Mouse (Mus musculus) gastrocnemius, adult 8-10 months (tissue): ENCODE data around the gene Tmbim7. TPM values are rescaled to one million over a fixed set of nuclear protein-coding genes. Genes with fewer than 3 reads are reported as not detected.

Experiments used
- DNase-seq, 2 experiments: peaks; one replicate each; pipeline ENCODE4 v3.0.0; 2022; ENCODE audit warnings: low spot score in 2 of 2
- microRNA-seq: library from miRNA; unstranded; fragments of <30 nt; microRNA quantifications from one replicate; pipeline ENCODE4 v1.2.0, GENCODE M21; 2022
- total RNA-seq, 4 experiments: library from RNA; stranded (reverse); gene quantifications; 2 replicates each; pipeline ENCODE4 v1.2.4; 2022

Gene Tmbim7
- total RNA-seq, 4 experiments from 2014 or later = not detected

- DNase-seq = no peak
Measured at GRCm38 (mm10) chr5:3665225-3665624, 14.2 kb downstream of the Tmbim7 start.

- no peak for DNase-seq
Measured at GRCm38 (mm10) chr5:3666585-3666984, 15.6 kb downstream of the Tmbim7 start.

- no peak for DNase-seq
Measured at GRCm38 (mm10) chr5:3669938-3670554, 19.1 kb downstream of the Tmbim7 start.

GRCm38 (mm10) chr5:3688298-3688697, 37.3 kb downstream of the Tmbim7 start:
- DNase-seq = no peak

DNA sequence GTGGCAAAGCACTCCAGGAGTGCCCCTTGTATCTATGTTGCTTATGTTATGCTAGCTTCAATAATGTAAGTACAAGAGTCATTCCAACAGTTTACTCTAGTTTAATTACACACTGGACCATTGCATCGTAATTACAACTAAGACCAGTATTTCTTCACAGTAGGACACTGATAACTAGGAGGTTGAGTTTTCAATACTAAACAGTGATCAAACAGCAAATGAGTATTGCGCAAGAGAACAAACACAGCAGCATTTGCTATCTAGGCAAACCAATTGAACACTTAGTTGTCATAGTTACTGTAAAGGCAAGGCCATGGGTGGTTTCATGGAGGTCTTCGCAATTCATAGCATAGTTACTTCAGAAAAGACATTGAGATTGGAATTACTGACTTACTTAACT, 40.3 kb downstream of the Tmbim7 start:
- DNase-seq = no peak

DNA sequence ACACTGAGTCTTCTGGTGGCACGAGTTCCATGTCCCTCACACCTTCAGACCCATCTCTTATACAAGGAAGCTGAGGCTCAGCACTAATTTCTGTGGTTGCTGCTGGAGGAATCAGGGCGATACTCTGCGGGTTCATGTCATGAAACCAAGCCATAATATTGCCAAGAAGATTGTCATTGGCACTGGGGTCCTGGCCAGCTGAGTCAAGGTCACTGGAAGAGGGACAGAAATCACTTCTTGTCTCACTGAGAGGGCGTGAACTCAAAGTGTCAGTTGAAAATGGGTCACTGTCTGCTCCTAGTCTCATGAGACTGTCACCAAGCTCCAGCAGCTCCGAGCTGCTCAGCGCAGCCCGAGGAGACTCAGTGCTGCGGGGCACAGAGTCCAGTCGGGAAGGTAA, 42.0 kb downstream of the Tmbim7 start:
- no peak for DNase-seq

DNA sequence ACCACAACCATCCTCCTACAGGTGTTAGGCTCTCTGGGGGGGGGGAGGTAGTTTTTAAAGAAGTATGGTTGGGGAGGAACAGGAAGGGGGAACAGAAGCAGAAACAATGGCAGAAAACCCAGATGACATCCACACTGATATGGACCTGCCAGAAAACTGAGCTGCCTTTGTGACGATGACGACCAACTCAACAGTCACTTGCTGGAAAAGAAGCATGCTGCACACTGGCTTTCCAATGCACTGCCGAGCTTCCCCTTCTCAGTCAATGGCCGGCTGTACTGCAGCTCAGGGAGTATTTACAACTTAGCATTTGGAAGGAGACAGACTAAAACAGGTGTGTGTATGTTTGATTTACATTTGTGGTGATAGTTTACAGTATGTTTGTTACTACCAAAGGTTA, 44.2 kb downstream of the Tmbim7 start:
- DNase-seq = no peak

- no peak for DNase-seq
Measured at GRCm38 (mm10) chr5:3696031-3696430, 45.0 kb downstream of the Tmbim7 start.

- DNase-seq = no peak
Measured at GRCm38 (mm10) chr5:3700025-3700424, 49.0 kb downstream of the Tmbim7 start.

GRCm38 (mm10) chr5:3702180-3702579, 51.2 kb downstream of the Tmbim7 start:
- DNase-seq = no peak

DNA sequence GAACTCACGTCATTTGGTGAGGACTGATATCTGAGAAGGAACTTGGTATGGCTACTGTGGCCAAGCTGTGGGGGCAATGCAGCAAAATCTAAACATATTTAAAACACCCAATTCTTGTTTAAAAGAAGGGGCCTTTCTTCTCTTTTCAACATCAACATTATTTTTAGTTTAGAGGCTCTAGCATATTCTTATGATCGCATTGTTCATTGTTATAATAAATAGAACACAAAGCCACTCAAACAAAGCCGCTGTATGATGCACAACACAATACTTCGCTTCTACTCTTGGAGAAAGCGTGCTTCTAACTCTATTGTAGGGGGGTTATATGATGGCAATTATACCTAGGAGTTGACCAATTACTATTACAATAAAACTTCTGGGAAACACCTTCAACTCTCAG, 64.8 kb downstream of the Tmbim7 start:
- DNase-seq = no peak

GRCm38 (mm10) chr5:3719371-3719770, 68.4 kb downstream of the Tmbim7 start:
- no peak for DNase-seq

- no peak for DNase-seq
Measured at GRCm38 (mm10) chr5:3722873-3723272, 71.9 kb downstream of the Tmbim7 start.

GRCm38 (mm10) chr5:3723415-3723814, 72.4 kb downstream of the Tmbim7 start:
- DNase-seq = no peak

DNA sequence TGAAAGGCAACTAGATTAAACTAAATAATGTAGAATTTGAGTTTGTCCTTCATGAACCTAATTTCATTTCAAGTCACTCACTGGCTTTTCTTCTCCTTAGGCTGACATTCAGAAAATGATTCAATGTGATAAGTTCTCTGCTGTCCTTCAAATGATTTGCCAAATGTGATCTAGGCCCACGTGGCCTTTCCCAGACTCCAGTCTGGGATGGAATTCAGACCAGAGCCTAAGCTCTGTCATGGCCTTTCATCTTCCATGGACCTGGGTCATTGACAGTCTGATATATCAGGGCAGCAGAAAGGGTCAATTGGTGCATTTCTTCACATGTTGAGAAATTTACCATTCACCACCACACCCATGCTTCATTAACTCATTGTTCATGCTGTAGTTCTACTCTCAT, 74.5 kb downstream of the Tmbim7 start:
- DNase-seq = no peak

- no peak for DNase-seq
Measured at GRCm38 (mm10) chr5:3728820-3729219, 77.8 kb downstream of the Tmbim7 start.

Small RNAs within 50 kb of the gene (microRNA-seq; reads per million reads assigned to microRNA genes)
- gene Gm22926 (not detected), gene Gm26238 (not detected)

Other genes with a start within 250 kb of the Tmbim7 start
- 10 to 100 TPM; 10.4 to 12.6 (median 10.5) TPM for gene Fam133b, start 107.3 kb upstream of the Tmbim7 start, total RNA-seq
- 1 to 10 TPM; 1.9 to 5.3 (median 2.7) TPM for gene 1700109H08Rik, start 79.6 kb upstream of the Tmbim7 start, total RNA-seq
- gene Pex1, start 55.1 kb upstream of the Tmbim7 start, total RNA-seq = 1 to 10 TPM; 4.6 to 8.1 (median 7.1) TPM
- gene Rbm48, start 54.6 kb upstream of the Tmbim7 start, total RNA-seq = 1 to 10 TPM; 5.2 to 9.2 (median 7.6) TPM
- gene Gatad1, start 6.0 kb downstream of the Tmbim7 start, total RNA-seq = 10 to 100 TPM; 76.7 to 91.0 (median 88.0) TPM
- gene Ankib1, start 151.7 kb downstream of the Tmbim7 start, total RNA-seq = 10 to 100 TPM; 17.7 to 21.2 (median 18.3) TPM
- gene Krit1, start 152.0 kb downstream of the Tmbim7 start, total RNA-seq = 10 to 100 TPM; 11.4 to 16.0 (median 12.7) TPM
- gene Lrrd1, start 194.0 kb downstream of the Tmbim7 start, total RNA-seq = not detected
- gene Mterf1a, start 242.8 kb downstream of the Tmbim7 start, total RNA-seq = 1 to 10 TPM; 1.2 to 2.5 (median 1.5) TPM